Mouse (Mus musculus) layer of hippocampus, postnatal 10 days (tissue): ENCODE measurements around the gene Lrrc75b. TPM values are rescaled to one million over a fixed set of nuclear protein-coding genes. Genes with fewer than 3 reads are reported as not detected.

Experiments
- DNase-seq, 2 experiments: peaks; one replicate each; pipeline ENCODE4 v3.0.0; 2021; ENCODE audit warnings: low spot score in 2 of 2
- total RNA-seq, 2 experiments: library from RNA; stranded (reverse); gene quantifications; 2 replicates each; pipeline ENCODE4 v1.2.3; 2021

The Lrrc75b gene
- total RNA-seq, 2 experiments from 2014 or later = 24.0 to 24.7 TPM

DNA sequence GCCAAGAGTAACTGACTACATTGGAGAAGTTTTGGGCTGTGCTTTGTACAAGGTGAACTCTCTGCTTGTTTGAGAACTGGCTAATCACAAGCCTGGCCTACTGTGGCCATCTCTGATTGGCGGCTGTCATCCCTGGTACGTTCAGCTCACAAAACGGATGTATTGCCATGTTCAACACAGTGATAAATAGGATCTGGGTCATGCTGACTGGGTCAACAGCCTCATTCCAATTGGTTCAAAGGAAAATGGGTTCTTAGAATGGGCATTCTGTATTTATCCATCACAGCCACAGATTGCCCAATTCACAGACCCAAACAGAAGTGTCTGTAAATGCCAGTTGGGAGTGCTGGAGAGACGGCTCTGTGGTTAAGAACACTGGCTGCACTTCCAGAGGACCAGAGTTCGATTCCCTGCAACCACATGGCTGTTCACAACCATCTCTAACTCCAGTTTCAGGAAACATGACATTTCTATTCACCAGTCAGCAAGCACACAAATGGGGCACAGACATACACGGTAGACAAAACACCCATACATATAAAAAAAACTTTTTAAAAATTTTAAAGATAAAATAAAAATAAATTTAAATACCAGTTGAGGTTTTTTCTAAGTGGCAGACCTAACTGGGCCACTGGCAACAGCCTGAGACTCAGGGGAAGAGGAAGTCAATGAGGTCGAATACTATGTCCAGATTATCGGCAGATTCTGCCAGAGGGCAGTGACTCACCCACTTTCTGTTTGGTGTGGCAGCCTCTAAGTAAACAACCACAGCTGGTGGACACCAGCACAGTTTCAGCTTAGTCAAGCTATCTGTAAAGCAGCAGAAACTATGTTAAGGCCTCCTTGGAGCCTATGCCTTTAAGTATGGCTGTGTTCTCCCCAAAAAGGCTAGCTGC, 55.6 kb downstream of the Lrrc75b start:
- no peak for DNase-seq

DNA sequence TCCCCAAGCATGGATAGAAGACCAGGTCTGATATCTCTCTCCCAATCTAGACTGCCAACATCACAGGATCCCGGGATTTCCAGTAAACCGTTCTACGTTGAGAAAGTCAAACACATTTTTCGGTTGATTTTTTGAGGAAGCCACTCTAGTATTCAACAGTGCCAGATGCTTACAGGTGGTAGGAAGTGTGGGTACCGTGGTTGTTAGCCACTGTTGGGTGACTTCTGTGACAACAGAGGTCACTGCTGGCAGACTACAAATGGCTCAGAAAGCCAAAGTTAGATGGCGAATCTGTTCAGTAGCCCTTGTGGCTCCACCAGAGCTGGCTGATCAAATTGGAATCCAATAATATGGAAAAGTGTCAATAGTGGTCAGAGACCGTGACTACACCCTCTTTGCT, 56.4 kb downstream of the Lrrc75b start:
- DNase-seq = no peak

- no peak for DNase-seq
Measured at GRCm38 (mm10) chr10:75501641-75502040, 58.5 kb downstream of the Lrrc75b start.

DNA sequence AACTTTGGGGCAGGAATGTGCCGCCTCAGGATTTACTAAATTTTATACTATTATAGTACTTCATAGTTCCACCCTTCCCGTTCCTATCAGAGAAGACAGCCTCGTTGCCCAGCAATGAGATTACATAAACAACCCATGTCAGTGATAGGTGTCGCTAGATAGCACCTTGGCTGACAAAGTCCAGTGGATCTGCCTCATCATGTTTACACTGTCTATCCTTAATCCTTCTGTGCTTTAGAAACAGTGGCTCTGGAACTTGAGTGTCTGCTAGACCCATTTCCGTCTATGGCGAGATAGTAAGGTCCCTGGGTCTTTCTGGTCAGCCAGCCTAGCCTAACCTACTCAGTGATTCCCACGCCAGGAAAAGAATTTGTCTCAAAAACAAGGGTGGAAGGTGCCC, 59.8 kb downstream of the Lrrc75b start:
- no peak for DNase-seq

Other genes with a start within 250 kb of the Lrrc75b start
- 1 to 10 TPM; 3.2 to 5.0 TPM for gene Adora2a, start 243.5 kb downstream of the Lrrc75b start, total RNA-seq
- under 1 TPM; 0.41 to 0.58 TPM for gene Upb1, start 159.2 kb downstream of the Lrrc75b start, total RNA-seq
- gene Snrpd3, start 42.8 kb downstream of the Lrrc75b start, total RNA-seq = 100 to 1,000 TPM in 1 of 2 experiments, 10 to 100 TPM in 1; 98.1 to 109 TPM
- gene Gucd1, start 42.4 kb downstream of the Lrrc75b start, total RNA-seq = 10 to 100 TPM; 19.4 to 23.7 TPM
- 1 to 10 TPM; 2.7 to 3.7 TPM for gene Ggt1, start 1.3 kb upstream of the Lrrc75b start, total RNA-seq
- 1 to 10 TPM; 2.6 to 2.9 TPM for gene Ggt5, start 29.0 kb upstream of the Lrrc75b start, total RNA-seq
- 1 to 10 TPM; 1.6 to 2.8 TPM for gene Susd2, start 83.7 kb upstream of the Lrrc75b start, total RNA-seq
- gene Cabin1, start 204.0 kb upstream of the Lrrc75b start, total RNA-seq = 10 to 100 TPM; 72.5 to 96.4 TPM
- 10 to 100 TPM; 34.4 to 34.8 TPM for gene Ddt, start 213.1 kb upstream of the Lrrc75b start, total RNA-seq
- gene Gm20441, start 220.6 kb upstream of the Lrrc75b start, total RNA-seq = not detected
- under 1 TPM; 0.96 to 0.98 TPM for gene Gstt3, start 221.1 kb upstream of the Lrrc75b start, total RNA-seq
- gene Gstt1, start 238.3 kb upstream of the Lrrc75b start, total RNA-seq = 1 to 10 TPM; 2.8 to 5.2 TPM